Mouse (Mus musculus) effector memory CD4-positive, alpha-beta T cell, adult 7 months (primary cell): ENCODE measurements around the gene Gkap1. TPM values are rescaled to one million over a fixed set of nuclear protein-coding genes. Genes with fewer than 3 reads are reported as not detected.

ENCODE experiments used
- polyA plus RNA-seq: library from polyadenylated mRNA; unstranded; fragments of 100-300 nt; shearing (Covaris generic); gene quantifications from one replicate; pipeline ENCODE4 v1.2.1, GENCODE M21; 2017

Gene Gkap1
- 1.3 TPM for polyA plus RNA-seq

DNA sequence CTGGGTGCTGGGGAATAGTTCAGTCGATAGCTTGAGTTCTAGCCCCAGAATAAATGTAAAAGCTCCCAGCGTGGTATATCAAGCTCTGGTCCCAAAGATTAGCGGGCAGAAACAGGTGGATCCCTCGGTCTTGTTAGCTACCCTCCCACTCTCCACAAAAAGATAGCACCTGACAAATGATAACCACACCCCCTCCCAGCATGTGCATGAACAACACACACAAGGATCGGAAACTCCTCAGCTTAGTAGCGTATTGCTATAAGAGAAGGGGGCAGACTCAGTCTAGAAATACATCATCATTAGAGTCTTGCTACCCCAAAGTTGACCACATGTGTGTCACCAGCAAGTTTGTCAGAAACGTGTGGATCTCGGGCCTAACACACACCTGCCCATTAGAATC, at the start of gene Gkap1:
Gkap1 (minus strand) TSS at position 101 of the 400 bp plus-strand sequence.

DNA sequence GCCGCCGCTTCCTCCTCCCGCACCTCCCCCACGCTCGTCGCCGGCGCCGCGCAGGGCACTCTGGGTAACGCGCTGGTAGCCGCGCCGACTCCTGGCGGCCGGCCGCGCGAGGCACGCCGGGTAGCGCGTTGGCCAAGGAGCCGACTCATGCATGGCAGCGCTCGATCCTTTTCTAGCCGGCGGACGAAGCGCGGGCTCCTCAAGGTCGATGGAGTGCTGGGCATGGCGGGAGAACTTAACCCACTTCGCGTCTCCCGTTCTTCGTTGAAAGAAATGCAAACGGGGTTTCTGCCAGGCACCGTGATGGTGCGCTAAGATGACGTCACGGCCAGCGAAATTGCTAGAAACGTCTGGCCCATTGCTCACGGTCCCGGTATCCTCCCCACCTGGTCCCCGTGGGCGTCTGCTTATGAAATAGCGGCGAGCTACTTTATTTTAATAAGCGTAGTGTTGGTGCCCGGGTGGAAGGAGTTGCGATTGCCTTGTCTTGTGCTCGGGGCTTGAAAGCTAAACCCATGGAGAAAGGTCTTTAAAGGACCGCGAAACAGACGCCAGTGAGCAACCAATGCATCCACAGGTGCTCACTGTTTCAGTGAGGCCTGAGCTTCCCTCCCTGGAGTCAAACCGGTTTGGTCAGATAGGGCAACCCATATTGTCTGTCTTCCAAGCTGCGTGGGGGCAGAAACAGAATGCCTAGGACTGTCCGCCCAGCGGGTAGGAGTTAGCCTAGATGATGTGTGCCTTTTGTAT, 59.7 kb downstream of the Gkap1 start, which contains the start of gene Ubqln1:
Ubqln1 (minus strand) TSS at position 62 of the 750 bp plus-strand sequence.

Other genes with a start within 250 kb of the Gkap1 start
- gene Klhl3, start 162.1 kb downstream of the Gkap1 start, polyA plus RNA-seq: 1.6 TPM
- gene Hnrnpa0, start 147.1 kb downstream of the Gkap1 start, polyA plus RNA-seq: 73.0 TPM
- 140 TPM for gene Idnk, start 118.0 kb downstream of the Gkap1 start, polyA plus RNA-seq
- 138 TPM for gene Ubqln1, start 60.0 kb downstream of the Gkap1 start, polyA plus RNA-seq
- 0.48 TPM for gene Kif27, start 83.4 kb upstream of the Gkap1 start, polyA plus RNA-seq
- 13.1 TPM for gene 2210016F16Rik, start 109.5 kb upstream of the Gkap1 start, polyA plus RNA-seq
- gene Rmi1, start 126.5 kb upstream of the Gkap1 start, polyA plus RNA-seq: 35.0 TPM
- 1,674 TPM for gene Hnrnpk, start 127.6 kb upstream of the Gkap1 start, polyA plus RNA-seq